ENCODE assay signal across 8 mouse cellular contexts in the genomic region with DNA sequence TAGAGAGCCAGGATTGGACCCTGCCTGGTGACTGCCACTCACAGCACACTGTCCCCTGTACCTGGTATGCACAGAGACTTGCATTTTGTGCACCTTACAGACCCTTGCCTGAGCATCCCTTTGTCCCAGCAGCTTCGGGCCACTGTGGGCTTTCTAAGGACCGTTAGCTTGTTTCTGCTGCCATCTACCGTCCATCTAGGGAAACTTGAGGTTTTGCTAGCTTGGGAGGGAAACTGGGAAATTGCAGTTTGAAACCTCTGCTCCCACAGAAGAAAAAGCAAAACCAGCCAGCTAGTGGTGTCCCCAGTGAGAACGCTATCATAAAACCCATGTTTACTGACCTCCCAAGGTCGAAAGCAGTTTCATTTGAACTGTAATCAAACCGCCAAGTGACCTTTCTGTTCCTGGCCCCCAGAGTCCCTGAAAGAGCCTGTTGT.
DNase-seq lines count a peak whose midpoint lies in the region; ATAC-seq and TF ChIP-seq lines count a peak whose summit lies in the region.
"Had no signal": no experiment of that assay in that cellular context is flagged by ENCODE, and none has a peak within 500 bp of the region (broad histone marks: within the 10 kb centered on the region; RNA-seq: fewer than 3 reads in every experiment).

No protein-coding gene starts in this region.

- WGBS in forebrain, embryonic 14.5 days = 11% methylated on average over 6 of the region's 6 CpGs
- WGBS in hindbrain, embryonic 15.5 days = 11% methylated on average over 6 of the region's 6 CpGs

- in situ Hi-C loops in Patski (cut with MboI; ENCODE audit: low pct_unique_long_range_greater_than_20kb) = loop anchor here (10.0 kb wide), 1 partner anchor 444 kb away; no protein-coding TSS in a partner anchor

- POLR2A ChIA-PET in Patski (lab: Charles Lee) = interaction anchor here (1.1 kb wide), 1 partner anchor 257 kb away, joined by 5 read pairs; no protein-coding TSS in a partner anchor

- no peaks in the 10 kb centered on the region for H3K9me3 ChIP-seq in forebrain, embryonic 14.5 days (replicated peaks; ENCODE audit: control insufficient read depth, low read length)
- H3K9me3 ChIP-seq in hindbrain, embryonic 15.5 days = no peaks in the 10 kb centered on the region
- H3K9me3 ChIP-seq: liver, embryonic 13.5 days had no signal

- H3K9ac ChIP-seq in forebrain, embryonic 14.5 days (ENCODE audit: low read length) = no peak overlapping the region
- no peak overlapping the region for H3K9ac ChIP-seq in hindbrain, embryonic 15.5 days
- H3K9ac ChIP-seq: liver, embryonic 13.5 days had no signal

- H3K36me3 ChIP-seq in forebrain, embryonic 14.5 days (ENCODE audit: control insufficient read depth, insufficient read depth, low read length) = peaks cover 13% of the 10 kb centered on the region
- H3K36me3 ChIP-seq in hindbrain, embryonic 15.5 days = peaks cover 4% of the 10 kb centered on the region; the same call in 1 of the 2 replicates
- H3K36me3 ChIP-seq: liver, embryonic 13.5 days had no signal

- no peak overlapping the region for H3K4me2 ChIP-seq in forebrain, embryonic 14.5 days (ENCODE audit: low read length)
- H3K4me2 ChIP-seq in hindbrain, embryonic 15.5 days = no peak overlapping the region
- H3K4me2 ChIP-seq: liver, embryonic 13.5 days had no signal

- H3K27me3 ChIP-seq in Patski = no peaks in the 10 kb centered on the region
- H3K27me3 ChIP-seq in forebrain, embryonic 14.5 days (replicated peaks; ENCODE audit: control insufficient read depth, insufficient read depth, low read length) = no peaks in the 10 kb centered on the region
- H3K27me3 ChIP-seq in hindbrain, embryonic 15.5 days = no peaks in the 10 kb centered on the region
- H3K27me3 ChIP-seq: liver, embryonic 13.5 days had no signal

- ATAC-seq in Patski = peak; percentile 58
- peak; percentile 90 for ATAC-seq in forebrain, embryonic 14.5 days
- ATAC-seq in hindbrain, embryonic 15.5 days (ENCODE audit: low FRiP score, low read depth) = peak; percentile 82
- peak; percentile 78 for ATAC-seq in megakaryocyte, adult 5-6 weeks (ENCODE audit: poor library complexity, severe bottlenecking)

- no peak for DNase-seq in Patski (ENCODE audit: low read depth, low spot score)
- DNase-seq in c-Kit-positive CD71-negative TER-119-negative erythroid progenitor cells, embryonic 14.5 days (ENCODE audit: low read depth) = peak; percentile 37
- peak; percentile 95 for DNase-seq in forebrain, embryonic 14.5 days (ENCODE audit: low spot score)
- peak; percentile 41 for DNase-seq in layer of hippocampus, adult 9-11 months
- DNase-seq in right cerebral cortex, postnatal 4 days = peak; percentile 61
- DNase-seq: liver, embryonic 13.5 days had no signal

- CTCF ChIA-PET in Patski (lab: Charles Lee) = interaction anchor here (0.8 to 2.1 kb wide), 6 partner anchors 14 to 259 kb away, joined by 3 to 5 read pairs (median 4); no protein-coding TSS in a partner anchor

- peaks cover 2% of the 10 kb centered on the region; the same call in 1 of the 2 replicates for H3K4me1 ChIP-seq in forebrain, embryonic 14.5 days (ENCODE audit: control insufficient read depth, insufficient read depth, low read length)
- H3K4me1 ChIP-seq in hindbrain, embryonic 15.5 days (replicated peaks) = peaks cover 15% of the 10 kb centered on the region
- H3K4me1 ChIP-seq: liver, embryonic 13.5 days had no signal

- H3K27ac ChIP-seq in forebrain, embryonic 14.5 days (ENCODE audit: low read depth, low read length) = no peak overlapping the region
- peak overlapping the region; percentile 43; the same call in 1 of the 2 replicates for H3K27ac ChIP-seq in hindbrain, embryonic 15.5 days (replicated peaks)
- H3K27ac ChIP-seq: liver, embryonic 13.5 days had no signal

- peak; percentile 85 for TF ChIP-seq CTCF in Patski (IDR thresholded peaks at IDR 0.05)

- no peak overlapping the region for H3K4me3 ChIP-seq in forebrain, embryonic 14.5 days (ENCODE audit: low read depth, low read length)
- no peak overlapping the region for H3K4me3 ChIP-seq in hindbrain, embryonic 15.5 days
- H3K4me3 ChIP-seq: liver, embryonic 13.5 days had no signal
